Mouse (Mus musculus) lung, adult 2 months (tissue): ENCODE data around the gene Ndufa5.

ENCODE experiments used
- CTCF ChIP-seq: fragments of 200-500 bp; IDR thresholded peaks from 2 replicates; pipeline ENCODE4 v1.5.1; 2011; ENCODE audit warnings: mild to moderate bottlenecking, low read length, control low read depth; ENCODE audit not compliant: insufficient read depth
- POLR2A ChIP-seq: fragments of 200-500 bp; IDR thresholded peaks from 2 replicates; pipeline ENCODE4 v1.6.1; 2011; ENCODE audit warnings: low read depth, mild to moderate bottlenecking, control low read depth, low read length, borderline replicate concordance; ENCODE audit errors: extremely low read depth

- TF ChIP-seq CTCF (no peak), POLR2A (no peak)
These were observed 14.6 kb upstream of the Ndufa5 start for GRCm38 (mm10) chr6:24542393-24542792.
